Mouse (Mus musculus): ENCODE measurements around the gene Pde4dip. TPM values are rescaled to one million over a fixed set of nuclear protein-coding genes. Genes with fewer than 3 reads are reported as not detected.

The Pde4dip gene
- polyA plus RNA-seq, 1 experiment from 2014 or later = 7.1 TPM

DNA sequence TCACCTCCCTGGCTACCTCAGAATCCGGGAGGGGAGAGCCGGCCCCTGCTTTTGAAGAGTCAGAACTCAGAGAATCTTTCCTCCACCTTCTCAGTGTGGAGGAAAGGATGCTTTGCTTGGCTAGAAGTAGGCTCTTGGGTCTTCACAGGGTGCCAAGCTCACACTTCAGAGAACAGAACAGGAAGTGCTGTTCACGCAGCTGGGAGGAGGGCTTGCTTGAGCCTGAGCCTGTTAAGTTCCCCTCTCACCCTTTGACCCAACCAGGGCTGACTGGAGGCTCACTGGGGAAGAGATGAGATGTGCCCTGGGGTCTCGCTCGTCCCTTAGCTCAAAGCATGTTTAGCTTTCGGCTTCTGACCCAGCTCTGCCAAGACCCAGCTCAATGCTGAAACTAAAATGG lies 44.7 kb upstream of the Pde4dip start:
- 47% methylated on average over 6 of the region's 6 CpGs for WGBS
- no peaks in the 10 kb centered on the region for H3K9me3 ChIP-seq (ENCODE audit: low read length)
- H3K9ac ChIP-seq (replicated peaks; ENCODE audit: low read depth) = no peak overlapping the region
- TF ChIP-seq EP300 (IDR thresholded peaks at IDR 0.05) (no peak), CTCF (IDR thresholded peaks at IDR 0.05) (no peak)
- no peak overlapping the region for H3K27ac ChIP-seq (ENCODE audit: low read length)
- no peaks in the 10 kb centered on the region for H3K36me3 ChIP-seq (ENCODE audit: insufficient read depth, low read length)
- H3K4me3 ChIP-seq (ENCODE audit: low read depth, low read length) = no peak overlapping the region
- DNase-seq (ENCODE audit: low spot score) (peak; percentile 57), ATAC-seq (0 out of 2 replicates have a peak, but pooled peaks have one; percentile 38)
- peaks cover 7% of the 10 kb centered on the region; the same call in 1 of the 2 replicates for H3K4me1 ChIP-seq (ENCODE audit: insufficient read depth, low read depth, low read length)
- H3K4me2 ChIP-seq (replicated peaks; ENCODE audit: low read depth, low read length) = no peak overlapping the region
- H3K27me3 ChIP-seq (replicated peaks; ENCODE audit: insufficient read depth, low read length) = no peaks in the 10 kb centered on the region

DNA sequence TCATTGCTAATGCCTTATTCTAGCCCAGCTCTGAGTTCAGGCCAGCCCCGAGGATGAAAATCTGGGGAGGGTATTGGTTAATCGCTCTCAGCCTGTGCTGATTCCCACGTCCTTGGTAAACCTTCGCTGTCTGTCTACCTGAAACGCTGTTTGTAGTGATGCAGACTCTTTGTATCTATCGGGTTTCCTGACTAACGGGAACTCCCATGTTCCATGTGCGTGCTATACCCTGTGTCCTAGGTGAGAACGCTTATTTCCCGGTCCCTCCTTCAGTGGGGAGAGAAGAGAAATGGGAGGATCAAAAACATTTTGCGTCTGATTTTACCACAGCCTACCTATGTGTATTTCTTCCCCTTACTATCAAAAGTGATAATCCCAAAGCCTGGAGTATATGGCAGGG lies 44.3 kb upstream of the Pde4dip start:
- Histone ChIP-seq H3K4me2 (replicated peaks; ENCODE audit: low read depth, low read length) (no peak overlapping the region), H3K36me3 (ENCODE audit: insufficient read depth, low read length) (no peaks in the 10 kb centered on the region), H3K4me3 (ENCODE audit: low read depth, low read length) (no peak overlapping the region), H3K9ac (replicated peaks; ENCODE audit: low read depth) (no peak overlapping the region), H3K9me3 (ENCODE audit: low read length) (no peaks in the 10 kb centered on the region), H3K27ac (ENCODE audit: low read length) (no peak overlapping the region), H3K27me3 (replicated peaks; ENCODE audit: insufficient read depth, low read length) (no peaks in the 10 kb centered on the region), H3K4me1 (ENCODE audit: insufficient read depth, low read depth, low read length) (peaks cover 7% of the 10 kb centered on the region; the same call in 1 of the 2 replicates)
- no peak for DNase-seq (ENCODE audit: low spot score)
- TF ChIP-seq EP300 (IDR thresholded peaks at IDR 0.05) (no peak), CTCF (IDR thresholded peaks at IDR 0.05) (no peak)
- ATAC-seq = no peak
- WGBS = 54% methylated on average over 11 of the region's 11 CpGs

DNA sequence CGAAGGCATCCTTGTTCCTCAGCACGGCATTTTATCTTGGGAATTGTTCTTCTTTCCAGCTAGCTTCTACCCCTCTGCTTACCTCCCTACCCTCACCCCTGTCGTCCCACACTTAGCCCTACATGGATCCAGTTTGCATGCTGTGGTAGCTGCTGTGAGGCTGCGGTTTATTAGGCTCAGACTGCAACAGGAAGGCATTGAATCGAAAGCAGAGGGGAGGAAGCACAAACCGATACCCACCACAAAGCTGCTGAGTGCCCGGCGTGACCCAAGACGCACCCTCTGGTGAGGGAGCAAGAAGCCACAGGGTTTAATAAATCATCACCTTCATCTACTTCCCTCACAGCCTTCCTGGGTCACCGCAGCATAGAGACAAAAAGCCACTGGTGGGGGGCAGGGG lies 43.6 kb upstream of the Pde4dip start:
- WGBS = 13% methylated on average over 10 of the region's 10 CpGs
- TF ChIP-seq CTCF (IDR thresholded peaks at IDR 0.05) = no peak
- TF ChIP-seq EP300 (IDR thresholded peaks at IDR 0.05) = no peak
- peak; percentile 33 for DNase-seq (ENCODE audit: low spot score)

DNA sequence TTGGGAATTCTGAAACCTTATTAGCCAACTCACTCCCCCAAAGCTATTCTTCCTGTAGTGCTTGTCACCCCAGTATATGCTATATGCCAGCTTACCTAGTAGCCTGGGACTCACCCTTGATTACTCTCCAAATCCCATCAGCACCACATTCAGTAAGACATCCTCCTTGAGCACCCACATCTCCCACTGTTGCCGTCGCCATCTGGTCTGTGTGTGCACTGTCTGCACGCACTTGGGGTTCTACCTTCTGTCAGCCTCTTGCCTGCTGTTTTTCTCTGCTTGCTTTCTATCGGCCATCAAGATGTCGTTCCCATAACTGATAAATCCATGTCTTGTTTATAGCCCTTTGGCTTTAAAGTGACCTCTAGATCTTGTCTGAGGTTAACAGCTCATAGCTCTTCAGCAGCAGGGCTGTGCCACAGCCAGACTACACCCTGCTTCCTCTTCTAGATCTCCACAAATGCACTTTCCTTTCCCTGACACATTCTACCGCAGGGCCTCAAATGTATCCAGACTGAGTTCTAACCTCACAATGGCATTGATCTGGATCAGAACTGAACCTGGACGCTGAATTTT lies 42.9 kb upstream of the Pde4dip start:
- TF ChIP-seq EP300 (IDR thresholded peaks at IDR 0.05) (no peak), CTCF (IDR thresholded peaks at IDR 0.05) (no peak)
- DNase-seq (ENCODE audit: low spot score) (peak; percentile 24), ATAC-seq (no peak)
- Histone ChIP-seq H3K27me3 (replicated peaks; ENCODE audit: insufficient read depth, low read length) (no peaks in the 10 kb centered on the region), H3K4me3 (ENCODE audit: low read depth, low read length) (no peak overlapping the region), H3K4me1 (ENCODE audit: insufficient read depth, low read depth, low read length) (peaks cover 7% of the 10 kb centered on the region; the same call in 1 of the 2 replicates), H3K9me3 (ENCODE audit: low read length) (no peaks in the 10 kb centered on the region), H3K36me3 (ENCODE audit: insufficient read depth, low read length) (no peaks in the 10 kb centered on the region), H3K9ac (replicated peaks; ENCODE audit: low read depth) (no peak overlapping the region), H3K27ac (ENCODE audit: low read length) (no peak overlapping the region), H3K4me2 (replicated peaks; ENCODE audit: low read depth, low read length) (no peak overlapping the region)
- 46% methylated on average over 7 of the region's 7 CpGs for WGBS

More for the DNA sequence above, 43.6 kb upstream of the Pde4dip start:
- Histone ChIP-seq H3K36me3 (ENCODE audit: insufficient read depth, low read length) (no peaks in the 10 kb centered on the region), H3K27me3 (replicated peaks; ENCODE audit: insufficient read depth, low read length) (no peaks in the 10 kb centered on the region), H3K4me2 (replicated peaks; ENCODE audit: low read depth, low read length) (peak overlapping the region; percentile 36), H3K4me1 (ENCODE audit: insufficient read depth, low read depth, low read length) (peaks cover 7% of the 10 kb centered on the region; the same call in 1 of the 2 replicates), H3K9ac (replicated peaks; ENCODE audit: low read depth) (no peak overlapping the region), H3K4me3 (ENCODE audit: low read depth, low read length) (no peak overlapping the region), H3K27ac (ENCODE audit: low read length) (no peak overlapping the region), H3K9me3 (ENCODE audit: low read length) (no peaks in the 10 kb centered on the region)
- ATAC-seq = no peak

DNA sequence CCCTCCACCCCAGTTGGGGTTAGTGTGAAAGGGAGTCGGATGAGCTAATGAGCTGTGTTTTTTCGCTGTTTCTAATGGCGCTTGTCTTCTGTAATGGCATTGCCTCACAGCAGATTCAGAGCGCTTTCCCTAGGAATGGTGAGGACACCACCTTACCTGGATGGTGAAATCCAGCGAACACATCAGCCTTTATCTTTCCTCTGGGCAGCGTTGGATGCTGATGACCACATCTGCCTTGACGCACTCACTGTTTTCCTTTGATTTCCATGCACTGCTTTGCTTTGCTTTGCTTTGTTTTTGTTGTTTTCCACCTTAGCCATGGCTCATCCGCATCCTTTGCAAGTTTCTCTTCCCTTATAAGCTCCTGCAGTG lies 42.3 kb upstream of the Pde4dip start:
- no peak for ATAC-seq
- Histone ChIP-seq H3K27me3 (replicated peaks; ENCODE audit: insufficient read depth, low read length) (no peaks in the 10 kb centered on the region), H3K4me1 (ENCODE audit: insufficient read depth, low read depth, low read length) (peaks cover 7% of the 10 kb centered on the region; the same call in 1 of the 2 replicates), H3K9me3 (ENCODE audit: low read length) (no peaks in the 10 kb centered on the region), H3K36me3 (ENCODE audit: insufficient read depth, low read length) (no peaks in the 10 kb centered on the region), H3K9ac (replicated peaks; ENCODE audit: low read depth) (no peak overlapping the region), H3K4me3 (ENCODE audit: low read depth, low read length) (no peak overlapping the region), H3K4me2 (replicated peaks; ENCODE audit: low read depth, low read length) (no peak overlapping the region), H3K27ac (ENCODE audit: low read length) (no peak overlapping the region)
- no peak for TF ChIP-seq CTCF (IDR thresholded peaks at IDR 0.05)
- TF ChIP-seq EP300 (IDR thresholded peaks at IDR 0.05) = no peak
- 79% methylated on average over 8 of the region's 8 CpGs for WGBS
- no peak for DNase-seq (ENCODE audit: low spot score)

DNA sequence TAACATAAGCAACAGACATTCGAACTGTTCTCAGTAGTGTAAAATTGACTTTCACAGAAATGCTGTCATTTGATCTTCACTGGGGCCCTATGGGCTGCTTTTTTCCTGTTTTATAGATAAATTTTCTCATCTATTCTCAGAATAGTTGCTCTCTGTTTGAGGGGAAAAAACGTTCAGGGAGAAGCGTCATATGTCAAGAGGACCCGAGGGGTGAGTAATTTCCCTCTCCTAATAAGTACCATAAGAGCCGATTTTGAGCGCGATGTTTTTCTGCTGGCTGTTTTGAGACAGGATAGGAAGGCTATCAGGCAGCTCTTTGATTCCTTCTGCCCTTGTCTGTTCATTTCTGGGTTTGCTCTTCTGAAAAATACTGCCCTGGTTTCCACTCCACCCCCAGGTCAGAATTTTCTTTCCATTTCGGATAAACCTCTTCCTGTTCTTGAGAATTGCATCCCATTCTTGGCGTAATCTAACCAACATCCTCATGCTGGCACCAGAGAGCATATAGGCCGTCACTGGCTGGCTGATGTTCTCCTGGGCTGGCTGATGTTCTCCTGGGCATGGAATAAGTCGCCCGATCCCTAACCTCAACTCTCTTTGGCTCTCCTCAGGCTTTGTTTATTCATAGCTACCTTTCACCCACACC lies 41.8 kb upstream of the Pde4dip start:
- Histone ChIP-seq H3K9me3 (ENCODE audit: low read length) (no peaks in the 10 kb centered on the region), H3K36me3 (ENCODE audit: insufficient read depth, low read length) (no peaks in the 10 kb centered on the region), H3K4me3 (ENCODE audit: low read depth, low read length) (no peak overlapping the region), H3K4me1 (ENCODE audit: insufficient read depth, low read depth, low read length) (peaks cover 7% of the 10 kb centered on the region; the same call in 1 of the 2 replicates), H3K27ac (ENCODE audit: low read length) (no peak overlapping the region), H3K27me3 (replicated peaks; ENCODE audit: insufficient read depth, low read length) (no peaks in the 10 kb centered on the region), H3K9ac (replicated peaks; ENCODE audit: low read depth) (no peak overlapping the region), H3K4me2 (replicated peaks; ENCODE audit: low read depth, low read length) (0 out of 2 replicates have a peak overlapping the region, but pooled peaks have one; percentile 3)
- TF ChIP-seq CTCF (IDR thresholded peaks at IDR 0.05) = peak; percentile 53
- no peak for TF ChIP-seq EP300 (IDR thresholded peaks at IDR 0.05)
- WGBS = 34% methylated on average over 12 of the region's 12 CpGs
- DNase-seq (ENCODE audit: low spot score) (peak; percentile 42), ATAC-seq (no peak)
